Mouse (Mus musculus) brown adipose tissue, adult 24 weeks (tissue): ENCODE results near the gene Vamp3. TPM values are rescaled to one million over a fixed set of nuclear protein-coding genes. Genes with fewer than 3 reads are reported as not detected.

Source experiments
- H3K27ac ChIP-seq: fragments of 200-500 bp; replicated peaks from 2 replicates; pipeline ENCODE4 v1.5.1; 2012; ENCODE audit warnings: low read depth, mild to moderate bottlenecking, low read length
- H3K4me1 ChIP-seq: fragments of 200-500 bp; 2 replicates; pipeline ENCODE4 v1.6.1; 2012; ENCODE audit warnings: low read length, mixed read lengths; ENCODE audit not compliant: control insufficient read depth, insufficient read depth, insufficient read length
- H3K4me3 ChIP-seq: fragments of 200-500 bp; 2 replicates; pipeline ENCODE4 v1.5.1; 2012; ENCODE audit warnings: low read depth, mild to moderate bottlenecking, low read length, moderate library complexity; ENCODE audit not compliant: insufficient read depth
- polyA plus RNA-seq: library from polyadenylated mRNA; stranded (reverse); fragments of >200 nt; gene quantifications from 2 replicates; pipeline ENCODE4 v1.2.4, GENCODE M21; 2012; ENCODE audit not compliant: missing spikeins, insufficient read depth, insufficient read length

Gene Vamp3
- polyA plus RNA-seq, 1 experiment, result 79.5 TPM

GRCm38 (mm10) chr4:151073108-151073744 lies 15.5 kb upstream of the Vamp3 start:
- Histone ChIP-seq H3K4me3 (no peak overlapping the region), H3K4me1 (no peaks in the 10 kb centered on the region), H3K27ac (no peak overlapping the region)

GRCm38 (mm10) chr4:151070962-151071361 lies 13.2 kb upstream of the Vamp3 start:
- Histone ChIP-seq H3K27ac (no peak overlapping the region), H3K4me3 (no peak overlapping the region), H3K4me1 (no peaks in the 10 kb centered on the region)

- Histone ChIP-seq H3K4me3 (no peak overlapping the region), H3K27ac (no peak overlapping the region), H3K4me1 (no peaks in the 10 kb centered on the region)
These were observed 11.0 kb upstream of the Vamp3 start for GRCm38 (mm10) chr4:151068751-151069150.

- Histone ChIP-seq H3K27ac (no peak overlapping the region), H3K4me1 (peaks cover 3% of the 10 kb centered on the region; the same call in 1 of the 2 replicates), H3K4me3 (no peak overlapping the region)
These were observed 1.8 kb upstream of the Vamp3 start for GRCm38 (mm10) chr4:151059566-151059965.

- Histone ChIP-seq H3K27ac (peak overlapping the region; percentile 88), H3K4me3 (peak overlapping the region; percentile 52), H3K4me1 (peaks cover 5% of the 10 kb centered on the region; the same call in 1 of the 2 replicates)
These were observed 871 bp upstream of the Vamp3 start for GRCm38 (mm10) chr4:151058634-151059033.

- Histone ChIP-seq H3K27ac (no peak overlapping the region), H3K4me3 (no peak overlapping the region), H3K4me1 (peaks cover 3% of the 10 kb centered on the region; the same call in 1 of the 2 replicates)
These were observed 6.6 kb downstream of the Vamp3 start for GRCm38 (mm10) chr4:151051162-151051561.

- peaks cover 8% of the 10 kb centered on the region; the same call in 1 of the 2 replicates for H3K4me1 ChIP-seq
These were observed 11.2 kb downstream of the Vamp3 start for GRCm38 (mm10) chr4:151046524-151046923.

GRCm38 (mm10) chr4:151044944-151045570 lies 12.7 kb downstream of the Vamp3 start:
- Histone ChIP-seq H3K27ac (peak overlapping the region; percentile 24; the same call in 1 of the 2 replicates), H3K4me3 (peak overlapping the region; percentile 60), H3K4me1 (peaks cover 11% of the 10 kb centered on the region; the same call in 1 of the 2 replicates)

More at GRCm38 (mm10) chr4:151046524-151046923, 11.2 kb downstream of the Vamp3 start:
- H3K27ac ChIP-seq, result no peak overlapping the region
- no peak overlapping the region for H3K4me3 ChIP-seq

- H3K4me3 ChIP-seq, result peak within 1 kb of the TSS; percentile 74
- peak within 1 kb of the TSS; percentile 89 for H3K27ac ChIP-seq
- peaks cover 11% of the 10 kb centered on the region; the same call in 1 of the 2 replicates for H3K4me1 ChIP-seq
These were observed 13.5 kb downstream of the Vamp3 start, which contains the start of gene Per3 for GRCm38 (mm10) chr4:151044037-151044943. TSS of gene Per3 (minus strand) at chr4:151044665.

GRCm38 (mm10) chr4:151043281-151043680 lies 14.5 kb downstream of the Vamp3 start:
- H3K4me3 ChIP-seq, result peak overlapping the region; percentile 74
- peak overlapping the region; percentile 89 for H3K27ac ChIP-seq

GRCm38 (mm10) chr4:151041506-151041905 lies 16.3 kb downstream of the Vamp3 start:
- no peak overlapping the region for H3K4me3 ChIP-seq
- H3K4me1 ChIP-seq, result peaks cover 11% of the 10 kb centered on the region; the same call in 1 of the 2 replicates
- H3K27ac ChIP-seq, result no peak overlapping the region

More at GRCm38 (mm10) chr4:151043281-151043680, 14.5 kb downstream of the Vamp3 start:
- H3K4me1 ChIP-seq, result peaks cover 11% of the 10 kb centered on the region; the same call in 1 of the 2 replicates

GRCm38 (mm10) chr4:151037800-151038199 lies 20.0 kb downstream of the Vamp3 start:
- Histone ChIP-seq H3K4me1 (peaks cover 11% of the 10 kb centered on the region; the same call in 1 of the 2 replicates), H3K4me3 (no peak overlapping the region), H3K27ac (no peak overlapping the region)

GRCm38 (mm10) chr4:151036521-151036920 lies 21.2 kb downstream of the Vamp3 start:
- 0 out of 2 replicates have a peak, but pooled peaks cover 3% of the 10 kb centered on the region for H3K4me1 ChIP-seq
- no peak overlapping the region for H3K27ac ChIP-seq

GRCm38 (mm10) chr4:151027001-151027400 lies 30.8 kb downstream of the Vamp3 start:
- H3K4me3 ChIP-seq, result no peak overlapping the region
- no peaks in the 10 kb centered on the region for H3K4me1 ChIP-seq
- H3K27ac ChIP-seq, result no peak overlapping the region

More at GRCm38 (mm10) chr4:151036521-151036920, 21.2 kb downstream of the Vamp3 start:
- no peak overlapping the region for H3K4me3 ChIP-seq

- H3K4me3 ChIP-seq, result no peak overlapping the region
- H3K27ac ChIP-seq, result no peak overlapping the region
- no peaks in the 10 kb centered on the region for H3K4me1 ChIP-seq
These were observed 33.6 kb downstream of the Vamp3 start for GRCm38 (mm10) chr4:151024152-151024551.
